Mouse (Mus musculus) lung, embryonic 16.5 days (tissue): ENCODE results near the gene Tor4a. TPM values are rescaled to one million over a fixed set of nuclear protein-coding genes. Genes with fewer than 3 reads are reported as not detected.

Experiments
- ATAC-seq: fragments of 200-750 bp; cut with Nextera tagmentation; 2 replicates; pipeline ENCODE4 v1.8.0; 2017; ENCODE audit warnings: low read depth, mild to moderate bottlenecking, moderate library complexity
- H3K27ac ChIP-seq: fragments of 300-500 bp; sonication (generic); 2 replicates; pipeline ENCODE4 v1.5.1; 2014; ENCODE audit warnings: mild to moderate bottlenecking, control low read depth, low read length
- H3K27me3 ChIP-seq: fragments of 300-500 bp; sonication (generic); 2 replicates; pipeline ENCODE4 v1.6.1; 2014; ENCODE audit warnings: low read depth, low read length, mixed read lengths; ENCODE audit not compliant: control insufficient read depth, insufficient read depth
- H3K36me3 ChIP-seq: fragments of 300-500 bp; sonication (generic); 2 replicates; pipeline ENCODE4 v1.6.1; 2014; ENCODE audit warnings: low read length; ENCODE audit not compliant: control insufficient read depth, insufficient read depth
- H3K4me1 ChIP-seq: fragments of 300-500 bp; sonication (generic); replicated peaks from 2 replicates; pipeline ENCODE4 v1.6.1; 2014; ENCODE audit warnings: low read length, mixed read lengths; ENCODE audit not compliant: control insufficient read depth, insufficient read depth
- H3K4me2 ChIP-seq: fragments of 300-500 bp; sonication (generic); 2 replicates; pipeline ENCODE4 v1.6.1; 2014; ENCODE audit warnings: low read depth, low read length, control low read depth
- H3K4me3 ChIP-seq: fragments of 300-500 bp; sonication (generic); 2 replicates; pipeline ENCODE4 v1.5.1; 2014; ENCODE audit warnings: mild to moderate bottlenecking, low read length, control low read depth
- H3K9ac ChIP-seq: fragments of 300-500 bp; sonication (generic); 2 replicates; pipeline ENCODE4 v1.6.1; 2014; ENCODE audit warnings: low read length, control low read depth
- H3K9me3 ChIP-seq: fragments of 300-500 bp; sonication (generic); 2 replicates; pipeline ENCODE4 v1.6.1; 2016; ENCODE audit warnings: low read length; ENCODE audit not compliant: control insufficient read depth
- WGBS: fragments of 180-500 bp; shearing (Covaris S2); extraction: QIAGEN DNeasy Blood & Tissue Kit; methylation state at CpG from one replicate; pipeline ENCODE4 v1.1.7; 2014; 5-methylcytosine and 5-hydroxymethylcytosine counted together
- polyA plus RNA-seq: library from polyadenylated mRNA; unstranded; fragments of >200 nt; fragmentation: Nextera tagmentation; extraction: Ambion mirVana; gene quantifications from 2 replicates; pipeline ENCODE4 v1.2.1, GENCODE M21; 2015

Gene Tor4a
- polyA plus RNA-seq, 1 experiment from 2014 or later, result 10.0 TPM

GRCm38 (mm10) chr2:25177685-25178084 lies 19.0 kb downstream of the Tor4a start:
- Histone ChIP-seq H3K36me3 (no peaks in the 10 kb centered on the region), H3K27me3 (peaks cover 17% of the 10 kb centered on the region), H3K4me3 (no peak overlapping the region), H3K9ac (peak overlapping the region; percentile 25; the same call in 1 of the 2 replicates), H3K27ac (peak overlapping the region; percentile 68), H3K4me1 (peaks cover 30% of the 10 kb centered on the region), H3K4me2 (peak overlapping the region; percentile 18), H3K9me3 (no peaks in the 10 kb centered on the region)
- WGBS, result 4% methylated on average over 6 of the region's 6 CpGs
- peak; percentile 34 for ATAC-seq

- peak overlapping the region; percentile 18 for H3K4me2 ChIP-seq
- no peaks in the 10 kb centered on the region for H3K9me3 ChIP-seq
- H3K4me3 ChIP-seq, result no peak overlapping the region
- H3K27ac ChIP-seq, result peak overlapping the region; percentile 68
- no peaks in the 10 kb centered on the region for H3K36me3 ChIP-seq
- no peak for ATAC-seq
- peaks cover 15% of the 10 kb centered on the region for H3K27me3 ChIP-seq
- peak overlapping the region; percentile 9; the same call in 1 of the 2 replicates for H3K9ac ChIP-seq
- H3K4me1 ChIP-seq, result peaks cover 30% of the 10 kb centered on the region
- 34% methylated on average over 4 of the region's 4 CpGs for WGBS
Measured at GRCm38 (mm10) chr2:25177076-25177475, 19.6 kb downstream of the Tor4a start.

DNA sequence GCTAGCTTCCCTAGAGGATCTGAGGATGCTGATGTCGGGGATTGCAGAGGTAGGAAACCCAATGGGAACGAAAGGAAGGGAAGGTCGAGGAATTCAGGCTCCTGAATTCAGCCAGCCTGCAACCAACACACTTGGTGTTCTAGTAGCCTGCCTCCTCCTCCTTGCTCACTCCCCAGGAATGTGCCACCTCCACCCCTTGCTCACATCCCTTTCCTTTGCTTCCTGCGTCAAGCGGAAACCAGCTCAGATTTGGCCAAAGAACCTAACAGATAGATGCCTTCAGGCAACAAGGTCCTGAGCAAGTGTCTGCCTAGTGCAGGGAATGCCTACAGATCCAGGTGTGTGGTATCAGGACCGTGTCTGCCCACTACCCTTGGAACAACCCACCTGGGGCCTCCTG lies 20.1 kb downstream of the Tor4a start:
- no peaks in the 10 kb centered on the region for H3K9me3 ChIP-seq
- H3K4me1 ChIP-seq, result peaks cover 30% of the 10 kb centered on the region
- ATAC-seq, result no peak
- H3K9ac ChIP-seq, result peak overlapping the region; percentile 9; the same call in 1 of the 2 replicates
- H3K36me3 ChIP-seq, result no peaks in the 10 kb centered on the region
- peaks cover 13% of the 10 kb centered on the region for H3K27me3 ChIP-seq
- H3K27ac ChIP-seq, result peak overlapping the region; percentile 68
- H3K4me2 ChIP-seq, result no peak overlapping the region
- 34% methylated on average over 6 of the region's 6 CpGs for WGBS
- no peak overlapping the region for H3K4me3 ChIP-seq

- 81% methylated on average over 4 of the region's 4 CpGs for WGBS
- H3K27ac ChIP-seq, result no peak overlapping the region
- no peak for ATAC-seq
- peaks cover 4% of the 10 kb centered on the region; the same call in 1 of the 2 replicates for H3K27me3 ChIP-seq
- H3K9ac ChIP-seq, result no peak overlapping the region
- H3K4me2 ChIP-seq, result no peak overlapping the region
- H3K9me3 ChIP-seq, result no peaks in the 10 kb centered on the region
- peaks cover 32% of the 10 kb centered on the region for H3K4me1 ChIP-seq
- no peaks in the 10 kb centered on the region for H3K36me3 ChIP-seq
- no peak overlapping the region for H3K4me3 ChIP-seq
Measured at GRCm38 (mm10) chr2:25175690-25176078, 21.0 kb downstream of the Tor4a start.

GRCm38 (mm10) chr2:25174866-25175689 lies 21.6 kb downstream of the Tor4a start:
- Histone ChIP-seq H3K9me3 (no peaks in the 10 kb centered on the region), H3K36me3 (no peaks in the 10 kb centered on the region), H3K4me3 (no peak overlapping the region), H3K4me2 (no peak overlapping the region), H3K9ac (no peak overlapping the region), H3K27me3 (peaks cover 4% of the 10 kb centered on the region; the same call in 1 of the 2 replicates), H3K27ac (no peak overlapping the region), H3K4me1 (peaks cover 33% of the 10 kb centered on the region)
- WGBS, result 41% methylated on average over 7 of the region's 7 CpGs
- no peak for ATAC-seq

DNA sequence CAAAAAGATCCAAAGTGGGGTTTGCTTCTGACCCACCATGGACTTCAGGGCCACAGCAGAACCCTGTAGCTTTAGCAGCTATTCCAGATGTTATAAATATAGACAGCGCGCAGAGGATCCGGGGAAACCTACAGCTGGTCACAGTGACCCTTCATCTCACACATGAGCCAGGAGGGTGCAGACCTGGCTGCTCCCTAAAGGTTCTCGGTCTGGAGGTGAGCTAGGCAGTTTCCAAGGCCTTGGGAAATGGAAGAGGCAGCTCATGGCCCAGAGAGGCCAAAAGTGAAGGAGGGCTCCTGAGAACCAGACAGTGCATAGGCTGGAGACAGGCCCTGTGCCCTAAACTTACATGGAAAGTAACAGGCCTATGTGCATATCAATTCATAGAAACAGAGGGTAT lies 22.9 kb downstream of the Tor4a start:
- Histone ChIP-seq H3K36me3 (no peaks in the 10 kb centered on the region), H3K4me3 (no peak overlapping the region), H3K9me3 (no peaks in the 10 kb centered on the region), H3K4me1 (peaks cover 36% of the 10 kb centered on the region), H3K27me3 (peaks cover 1% of the 10 kb centered on the region; the same call in 1 of the 2 replicates), H3K4me2 (no peak overlapping the region), H3K9ac (no peak overlapping the region), H3K27ac (no peak overlapping the region)
- no peak for ATAC-seq
- WGBS, result 91% methylated on average over 4 of the region's 4 CpGs

GRCm38 (mm10) chr2:25172629-25173028 lies 24.1 kb downstream of the Tor4a start:
- no peaks in the 10 kb centered on the region for H3K27me3 ChIP-seq
- 44% methylated on average over 8 of the region's 8 CpGs for WGBS
- no peak overlapping the region for H3K4me3 ChIP-seq
- H3K9me3 ChIP-seq, result no peaks in the 10 kb centered on the region
- H3K9ac ChIP-seq, result no peak overlapping the region
- peaks cover 32% of the 10 kb centered on the region for H3K4me1 ChIP-seq
- H3K27ac ChIP-seq, result no peak overlapping the region
- no peaks in the 10 kb centered on the region for H3K36me3 ChIP-seq
- no peak for ATAC-seq
- no peak overlapping the region for H3K4me2 ChIP-seq

DNA sequence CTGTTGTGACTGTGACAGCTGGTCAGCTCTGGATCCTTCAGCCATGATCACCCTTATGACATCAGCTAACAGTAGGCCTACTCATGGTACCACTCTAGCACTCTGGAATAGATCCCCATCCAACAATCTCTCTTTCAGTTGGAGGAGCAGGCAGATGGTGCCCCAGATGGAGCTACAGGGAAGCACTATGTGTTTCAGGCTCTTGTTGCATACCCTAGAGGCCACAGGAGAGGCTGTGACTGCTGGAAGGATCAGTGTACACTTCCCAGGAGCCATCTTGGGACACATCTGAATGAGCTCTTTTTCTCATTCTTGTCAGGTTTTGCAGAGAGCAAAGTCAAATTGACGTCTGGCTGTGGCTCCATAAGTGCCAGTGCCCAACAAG lies 24.9 kb downstream of the Tor4a start:
- Histone ChIP-seq H3K4me3 (no peak overlapping the region), H3K36me3 (no peaks in the 10 kb centered on the region), H3K4me1 (peaks cover 30% of the 10 kb centered on the region), H3K27me3 (no peaks in the 10 kb centered on the region), H3K9ac (no peak overlapping the region), H3K27ac (no peak overlapping the region), H3K9me3 (no peaks in the 10 kb centered on the region), H3K4me2 (no peak overlapping the region)
- WGBS, result 74% methylated on average over 1 of the region's 1 CpGs
- no peak for ATAC-seq

- H3K36me3 ChIP-seq, result no peaks in the 10 kb centered on the region
- no peak overlapping the region for H3K4me3 ChIP-seq
- no peak overlapping the region for H3K4me2 ChIP-seq
- no peak overlapping the region for H3K9ac ChIP-seq
- no peaks in the 10 kb centered on the region for H3K27me3 ChIP-seq
- no peak overlapping the region for H3K27ac ChIP-seq
- no peaks in the 10 kb centered on the region for H3K9me3 ChIP-seq
- WGBS, result 86% methylated on average over 6 of the region's 6 CpGs
- H3K4me1 ChIP-seq, result peaks cover 24% of the 10 kb centered on the region
- no peak for ATAC-seq
Measured at GRCm38 (mm10) chr2:25171101-25171768, 25.5 kb downstream of the Tor4a start.
